Mouse (Mus musculus) forebrain, embryonic 10.5 days (tissue): Measurements from ENCODE around the gene Adgre1. TPM values are rescaled to one million over a fixed set of nuclear protein-coding genes. Genes with fewer than 3 reads are reported as not detected.

Experiments
- DNase-seq: peaks from one replicate; pipeline ENCODE4 v3.0.0-alpha.2; 2017; ENCODE audit warnings: low spot score; ENCODE audit errors: extremely low spot score
- H3K27ac ChIP-seq: fragments of 300-500 bp; sonication (generic); 2 replicates; pipeline ENCODE4 v1.5.1; 2016; ENCODE audit warnings: mild to moderate bottlenecking
- H3K27me3 ChIP-seq: fragments of 300-500 bp; sonication (generic); 2 replicates; pipeline ENCODE4 v1.6.1; 2016; ENCODE audit warnings: mild to moderate bottlenecking; ENCODE audit not compliant: poor library complexity, severe bottlenecking
- H3K36me3 ChIP-seq: fragments of 300-500 bp; sonication (generic); replicated peaks from 2 replicates; pipeline ENCODE4 v1.6.1; 2016; ENCODE audit warnings: mild to moderate bottlenecking, moderate library complexity
- H3K4me1 ChIP-seq: fragments of 300-500 bp; sonication (generic); 2 replicates; pipeline ENCODE4 v1.6.1; 2016
- H3K4me3 ChIP-seq: fragments of 300-500 bp; sonication (generic); 2 replicates; pipeline ENCODE4 v1.5.1; 2016; ENCODE audit warnings: mild to moderate bottlenecking, moderate library complexity
- H3K9me3 ChIP-seq: fragments of 300-500 bp; sonication (generic); 2 replicates; pipeline ENCODE4 v1.6.1; 2016; ENCODE audit warnings: mild to moderate bottlenecking, moderate library complexity
- WGBS: fragments of 180-500 bp; shearing (Covaris S2); methylation state at CpG from one replicate; pipeline ENCODE4 v1.1.7; 2016; 5-methylcytosine and 5-hydroxymethylcytosine counted together
- polyA plus RNA-seq: library from polyadenylated mRNA; unstranded; fragments of >200 nt; fragmentation: Nextera tagmentation; extraction: Ambion mirVana; gene quantifications from 2 replicates; pipeline ENCODE4 v1.2.1, GENCODE M21; 2016

Adgre1 gene
- polyA plus RNA-seq, 1 experiment from 2014 or later, result 1.5 TPM

DNA sequence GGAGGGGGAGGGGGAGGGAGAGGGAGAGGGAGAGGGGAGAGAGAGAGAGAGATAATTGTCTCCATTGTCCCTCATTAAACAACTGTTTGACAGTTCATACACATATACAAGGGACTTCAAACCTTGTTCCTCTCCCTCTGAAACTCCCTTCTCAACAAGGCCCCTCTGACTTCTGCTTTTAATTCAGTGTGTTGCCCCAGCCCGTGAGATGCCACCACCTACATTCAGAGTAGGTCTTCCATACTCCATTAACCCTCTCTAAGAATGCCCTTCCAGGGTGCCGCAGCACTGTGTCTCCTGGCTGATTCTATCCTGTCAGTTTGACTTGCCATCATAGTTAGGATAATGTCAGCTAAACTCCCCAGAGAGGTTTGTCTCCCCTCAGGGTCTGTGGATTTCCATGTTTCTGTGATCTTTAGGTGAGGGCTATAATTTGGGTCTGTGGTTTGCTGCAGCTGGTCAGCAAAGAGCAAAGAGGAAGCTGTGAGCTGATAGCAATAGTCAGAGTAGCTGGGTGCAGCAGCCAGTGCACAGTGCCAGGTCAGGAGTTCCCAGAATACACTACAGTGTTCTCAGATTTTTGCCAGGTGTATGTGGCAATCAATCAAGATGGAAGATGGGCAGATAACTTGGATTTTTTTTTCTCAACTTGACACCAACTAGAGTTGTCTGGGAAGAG lies 14.3 kb upstream of the Adgre1 start:
- no peaks in the 10 kb centered on the region for H3K4me1 ChIP-seq
- H3K27ac ChIP-seq, result no peak overlapping the region
- peaks cover 6% of the 10 kb centered on the region for H3K9me3 ChIP-seq
- WGBS, result 75% methylated on average over 2 of the region's 2 CpGs
- H3K36me3 ChIP-seq, result no peaks in the 10 kb centered on the region
- no peaks in the 10 kb centered on the region for H3K27me3 ChIP-seq
- no peak overlapping the region for H3K4me3 ChIP-seq
- DNase-seq, result no peak

DNA sequence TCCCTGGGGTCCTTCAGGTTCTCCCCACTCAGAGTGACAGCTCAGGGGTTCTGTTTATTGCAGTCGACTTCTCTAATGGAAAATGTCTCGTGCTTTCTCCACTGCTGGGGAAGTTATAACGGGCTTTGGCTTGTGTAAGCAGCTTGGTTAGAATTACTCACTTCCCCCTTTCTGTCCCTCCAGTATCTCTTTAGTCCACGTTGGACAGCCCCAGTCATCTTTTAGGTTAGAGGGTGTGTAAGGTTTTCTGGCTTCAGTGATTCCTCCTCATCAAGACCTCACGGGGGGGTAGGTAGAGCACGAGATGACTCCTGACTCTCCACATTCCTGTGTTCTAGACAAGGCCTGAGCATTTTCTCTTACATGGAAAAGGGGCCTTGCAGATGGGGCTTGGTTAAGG lies 11.5 kb upstream of the Adgre1 start:
- DNase-seq, result no peak
- peaks cover 3% of the 10 kb centered on the region for H3K9me3 ChIP-seq
- 75% methylated on average over 6 of the region's 6 CpGs for WGBS
- no peaks in the 10 kb centered on the region for H3K4me1 ChIP-seq
- H3K4me3 ChIP-seq, result no peak overlapping the region
- no peaks in the 10 kb centered on the region for H3K27me3 ChIP-seq
- no peaks in the 10 kb centered on the region for H3K36me3 ChIP-seq
- H3K27ac ChIP-seq, result no peak overlapping the region

DNA sequence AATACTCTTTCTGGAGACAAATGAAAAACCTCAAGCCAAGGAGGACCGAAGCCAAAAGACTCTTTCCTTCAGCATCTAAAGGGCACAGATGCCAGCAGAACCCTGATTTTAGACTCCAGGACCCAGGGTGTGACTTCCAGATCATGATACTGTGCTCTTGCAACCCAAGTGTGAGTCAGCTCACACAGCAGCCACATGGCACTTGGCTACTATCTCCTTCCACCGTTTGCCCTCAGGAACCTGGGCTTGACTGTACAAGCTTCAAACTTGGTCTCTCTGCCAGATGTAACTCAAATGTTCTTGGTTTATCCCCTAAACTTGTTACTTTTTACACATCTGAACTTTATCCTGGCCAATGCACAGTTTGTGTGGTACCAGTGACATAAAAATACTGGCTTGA lies 10.7 kb upstream of the Adgre1 start:
- H3K4me3 ChIP-seq, result no peak overlapping the region
- no peaks in the 10 kb centered on the region for H3K9me3 ChIP-seq
- H3K27me3 ChIP-seq, result no peaks in the 10 kb centered on the region
- WGBS, result 91% methylated on average over 2 of the region's 2 CpGs
- no peak for DNase-seq
- H3K36me3 ChIP-seq, result no peaks in the 10 kb centered on the region
- H3K4me1 ChIP-seq, result no peaks in the 10 kb centered on the region
- H3K27ac ChIP-seq, result no peak overlapping the region

DNA sequence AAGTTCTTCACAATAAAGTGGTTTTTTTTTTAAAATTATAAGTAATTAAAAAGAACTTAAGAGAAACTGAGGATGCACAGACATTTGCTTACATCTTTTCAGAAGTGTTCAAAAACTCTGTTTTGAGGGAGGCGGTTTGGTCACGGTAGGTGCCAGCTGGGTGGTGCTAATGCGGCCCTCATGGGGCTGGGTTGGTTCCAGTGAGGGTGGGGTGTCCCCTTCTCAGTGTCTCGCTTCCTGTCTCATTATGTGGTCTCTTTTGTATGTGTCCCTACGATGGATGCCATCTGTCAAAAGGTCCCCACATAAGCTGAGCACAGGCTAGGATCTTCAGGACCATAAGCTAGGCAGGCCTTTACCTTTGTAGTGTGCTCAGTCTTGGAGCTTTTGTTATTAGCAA lies 9.4 kb upstream of the Adgre1 start:
- no peaks in the 10 kb centered on the region for H3K36me3 ChIP-seq
- no peaks in the 10 kb centered on the region for H3K4me1 ChIP-seq
- H3K9me3 ChIP-seq, result no peaks in the 10 kb centered on the region
- H3K27ac ChIP-seq, result no peak overlapping the region
- no peak for DNase-seq
- no peak overlapping the region for H3K4me3 ChIP-seq
- H3K27me3 ChIP-seq, result no peaks in the 10 kb centered on the region
- WGBS, result 80% methylated on average over 5 of the region's 5 CpGs

DNA sequence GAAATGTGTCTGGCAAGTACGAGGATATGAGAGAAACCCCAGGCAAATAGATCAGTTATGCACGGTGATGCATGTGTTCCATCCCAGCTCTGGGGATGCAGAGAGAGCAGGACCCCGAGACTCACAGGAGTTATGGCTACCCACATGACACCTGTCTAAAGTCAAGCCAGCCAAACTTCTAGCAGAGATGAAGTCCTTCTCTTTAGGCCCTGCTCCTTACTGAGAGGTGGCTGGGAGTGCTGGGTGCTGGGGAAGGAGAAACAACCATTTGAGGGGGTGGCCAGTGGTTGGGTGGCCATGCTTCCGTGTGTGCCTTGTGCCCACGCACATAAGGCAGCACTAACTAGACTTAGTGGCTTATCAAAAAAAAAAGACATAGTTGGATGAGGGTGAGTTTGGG lies 8.3 kb upstream of the Adgre1 start:
- no peak overlapping the region for H3K27ac ChIP-seq
- no peaks in the 10 kb centered on the region for H3K36me3 ChIP-seq
- no peaks in the 10 kb centered on the region for H3K4me1 ChIP-seq
- no peak overlapping the region for H3K4me3 ChIP-seq
- WGBS, result 85% methylated on average over 5 of the region's 5 CpGs
- DNase-seq, result no peak
- H3K9me3 ChIP-seq, result no peaks in the 10 kb centered on the region
- H3K27me3 ChIP-seq, result no peaks in the 10 kb centered on the region

DNA sequence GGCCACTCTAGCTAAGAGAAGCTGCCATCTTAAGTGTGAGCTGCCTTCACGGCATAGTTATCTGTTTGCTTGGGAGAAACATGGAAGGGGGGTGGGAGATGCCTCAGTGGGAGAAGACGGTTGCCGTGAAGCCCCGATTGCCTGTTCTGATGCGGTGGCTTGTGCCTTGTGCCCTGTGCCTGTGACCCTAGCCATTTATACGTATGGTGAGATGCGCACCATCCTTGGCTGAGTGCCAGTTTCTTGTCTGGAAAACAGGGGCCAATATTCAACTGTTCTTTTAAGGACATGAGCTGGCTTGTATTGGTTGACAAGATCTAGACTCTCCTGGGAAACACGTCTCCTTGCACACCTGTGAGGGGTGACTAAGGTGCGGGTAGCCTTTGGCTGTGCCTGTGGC lies 7.4 kb upstream of the Adgre1 start:
- no peak overlapping the region for H3K4me3 ChIP-seq
- DNase-seq, result no peak
- no peaks in the 10 kb centered on the region for H3K27me3 ChIP-seq
- no peaks in the 10 kb centered on the region for H3K9me3 ChIP-seq
- no peaks in the 10 kb centered on the region for H3K4me1 ChIP-seq
- 92% methylated on average over 9 of the region's 9 CpGs for WGBS
- no peak overlapping the region for H3K27ac ChIP-seq
- no peaks in the 10 kb centered on the region for H3K36me3 ChIP-seq

DNA sequence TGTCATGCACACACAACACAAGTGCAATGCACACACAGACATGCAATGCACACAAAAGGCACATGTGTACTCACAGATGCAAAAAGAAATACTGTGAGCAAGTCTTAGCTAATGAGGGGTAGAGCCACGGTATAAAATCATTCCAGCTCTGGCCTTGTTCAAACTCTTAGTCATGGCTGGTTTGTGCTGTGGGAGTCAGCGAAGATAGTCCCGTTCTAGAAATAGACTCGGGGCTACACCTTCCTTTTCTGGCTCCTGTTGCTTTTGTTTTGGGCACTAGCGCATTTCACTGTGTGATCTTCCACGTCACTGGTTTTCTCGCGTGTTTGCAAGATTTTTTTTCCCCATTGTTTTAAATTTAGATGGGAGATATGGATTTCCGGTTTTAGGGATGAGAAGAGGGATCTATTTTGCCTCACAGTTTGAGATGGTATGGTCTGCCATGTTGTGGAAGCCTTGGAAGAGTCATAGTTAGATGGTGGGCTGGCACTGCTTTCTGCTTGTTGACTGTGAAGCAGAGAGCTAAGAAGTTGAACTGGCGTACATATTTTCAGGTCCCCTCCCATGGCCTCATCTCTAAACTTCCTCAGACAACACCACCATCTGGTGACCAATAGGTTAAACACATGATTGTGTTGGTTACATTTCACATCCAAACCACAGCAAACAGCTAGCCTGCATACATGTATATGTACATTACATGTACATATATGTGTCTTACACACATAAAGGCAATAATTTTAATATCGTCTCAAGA lies 1.2 kb downstream of the Adgre1 start:
- H3K36me3 ChIP-seq, result no peaks in the 10 kb centered on the region
- H3K27me3 ChIP-seq, result no peaks in the 10 kb centered on the region
- no peaks in the 10 kb centered on the region for H3K9me3 ChIP-seq
- 91% methylated on average over 11 of the region's 11 CpGs for WGBS
- DNase-seq, result no peak
- H3K4me3 ChIP-seq, result no peak overlapping the region
- H3K4me1 ChIP-seq, result peaks cover 6% of the 10 kb centered on the region; the same call in 1 of the 2 replicates
- H3K27ac ChIP-seq, result no peak overlapping the region

Other genes with a start within 250 kb of the Adgre1 start
- gene Cd70, start 208.9 kb upstream of the Adgre1 start, polyA plus RNA-seq, result not detected in 2 replicates
- gene Tnfsf14, start 164.5 kb upstream of the Adgre1 start, polyA plus RNA-seq, result 0.15 and 0.16 TPM in 2 replicates
- 0.30 TPM in 1 of 2 replicates, not detected in the other for gene C3, start 130.6 kb upstream of the Adgre1 start, polyA plus RNA-seq
- gene Gpr108, start 110.2 kb upstream of the Adgre1 start, polyA plus RNA-seq, result 22.7 and 22.8 TPM in 2 replicates
- gene Trip10, start 109.2 kb upstream of the Adgre1 start, polyA plus RNA-seq, result 43.8 and 49.9 TPM in 2 replicates
- gene Vav1, start 79.6 kb upstream of the Adgre1 start, polyA plus RNA-seq, result 1.4 and 1.7 TPM in 2 replicates
- not detected in 2 replicates for gene Vmn2r120, start 186.8 kb downstream of the Adgre1 start, polyA plus RNA-seq